Mouse (Mus musculus) bone marrow macrophage, adult 2 months (primary cell): ENCODE data around the gene Epha3. TPM values are rescaled to one million over a fixed set of nuclear protein-coding genes. Genes with fewer than 3 reads are reported as not detected.

Source experiments
- H3K27ac ChIP-seq: 2 replicates; pipeline ENCODE4 v1.5.1; 2012; ENCODE audit warnings: low read depth, low read length; ENCODE audit not compliant: insufficient read depth
- H3K4me1 ChIP-seq: 2 replicates; pipeline ENCODE4 v1.6.1; 2012; ENCODE audit warnings: low read length; ENCODE audit not compliant: control insufficient read depth, insufficient read depth
- H3K4me3 ChIP-seq: 2 replicates; pipeline ENCODE4 v1.5.1; 2012; ENCODE audit warnings: mild to moderate bottlenecking, low read length, moderate library complexity; ENCODE audit not compliant: insufficient read depth
- CTCF ChIP-seq: IDR thresholded peaks from 2 replicates; pipeline ENCODE4 v1.5.1; 2012; ENCODE audit warnings: low read depth, mild to moderate bottlenecking, low read length, moderate library complexity
- POLR2A ChIP-seq: IDR thresholded peaks from 2 replicates; pipeline ENCODE4 v1.6.1; 2012; ENCODE audit warnings: mild to moderate bottlenecking, low read depth, low read length, borderline replicate concordance
- polyA plus RNA-seq: library from polyadenylated mRNA; stranded (reverse); fragments of >200 nt; gene quantifications from 2 replicates; pipeline ENCODE4 v1.2.4, GENCODE M21; 2012; ENCODE audit not compliant: missing spikeins, insufficient read depth, insufficient read length

The Epha3 gene
- polyA plus RNA-seq, 1 experiment, result not detected

- TF ChIP-seq POLR2A (no peak), CTCF (no peak)
- Histone ChIP-seq H3K4me3 (no peak overlapping the region), H3K4me1 (no peaks in the 10 kb centered on the region), H3K27ac (no peak overlapping the region)
Observed at GRCm38 (mm10) chr16:63539489-63539888, 324.5 kb downstream of the Epha3 start.

- Histone ChIP-seq H3K27ac (no peak overlapping the region), H3K4me1 (no peaks in the 10 kb centered on the region), H3K4me3 (no peak overlapping the region)
- TF ChIP-seq POLR2A (no peak), CTCF (no peak)
Observed at GRCm38 (mm10) chr16:63528821-63529220, 335.2 kb downstream of the Epha3 start.

GRCm38 (mm10) chr16:63517636-63518035, 346.3 kb downstream of the Epha3 start:
- Histone ChIP-seq H3K27ac (no peak overlapping the region), H3K4me3 (no peak overlapping the region), H3K4me1 (no peaks in the 10 kb centered on the region)
- TF ChIP-seq POLR2A, result no peak
- TF ChIP-seq CTCF, result no peak

- Histone ChIP-seq H3K4me3 (no peak overlapping the region), H3K4me1 (no peaks in the 10 kb centered on the region), H3K27ac (no peak overlapping the region)
- TF ChIP-seq POLR2A (no peak), CTCF (no peak)
Observed at GRCm38 (mm10) chr16:63510069-63510468, 353.9 kb downstream of the Epha3 start.

GRCm38 (mm10) chr16:63506437-63506836, 357.5 kb downstream of the Epha3 start:
- H3K4me3 ChIP-seq, result no peak overlapping the region
- H3K27ac ChIP-seq, result no peak overlapping the region
- no peak for TF ChIP-seq POLR2A
- no peak for TF ChIP-seq CTCF
- no peaks in the 10 kb centered on the region for H3K4me1 ChIP-seq

- H3K4me1 ChIP-seq, result no peaks in the 10 kb centered on the region
- no peak overlapping the region for H3K27ac ChIP-seq
- TF ChIP-seq POLR2A (no peak), CTCF (no peak)
- H3K4me3 ChIP-seq, result no peak overlapping the region
Observed at GRCm38 (mm10) chr16:63501456-63501855, 362.5 kb downstream of the Epha3 start.

- no peak overlapping the region for H3K27ac ChIP-seq
- no peak overlapping the region for H3K4me3 ChIP-seq
- TF ChIP-seq CTCF, result no peak
- TF ChIP-seq POLR2A, result no peak
- no peaks in the 10 kb centered on the region for H3K4me1 ChIP-seq
Observed at GRCm38 (mm10) chr16:63500975-63501393, 363.0 kb downstream of the Epha3 start.
